Mouse (Mus musculus) hindbrain, embryonic 12.5 days (tissue): ENCODE measurements around the gene Tspyl3. TPM values are rescaled to one million over a fixed set of nuclear protein-coding genes. Genes with fewer than 3 reads are reported as not detected.

Experiments used
- ATAC-seq: fragments of 200-750 bp; cut with Nextera tagmentation; 2 replicates; pipeline ENCODE4 v1.8.0; 2017; ENCODE audit warnings: moderate TSS enrichment; ENCODE audit not compliant: low FRiP score
- H3K27ac ChIP-seq: fragments of 300-500 bp; sonication (generic); 2 replicates; pipeline ENCODE4 v1.5.1; 2016; ENCODE audit warnings: mild to moderate bottlenecking
- H3K27me3 ChIP-seq: fragments of 300-500 bp; sonication (generic); 2 replicates; pipeline ENCODE4 v1.6.1; 2016; ENCODE audit warnings: mild to moderate bottlenecking
- H3K36me3 ChIP-seq: fragments of 300-500 bp; sonication (generic); 2 replicates; pipeline ENCODE4 v1.6.1; 2016; ENCODE audit warnings: mild to moderate bottlenecking
- H3K4me1 ChIP-seq: fragments of 300-500 bp; sonication (generic); 2 replicates; pipeline ENCODE4 v1.6.1; 2016
- H3K4me2 ChIP-seq: fragments of 300-500 bp; sonication (generic); replicated peaks from 2 replicates; pipeline ENCODE4 v1.6.1; 2016; ENCODE audit warnings: mild to moderate bottlenecking
- H3K4me3 ChIP-seq: fragments of 300-500 bp; sonication (generic); 2 replicates; pipeline ENCODE4 v1.5.1; 2016; ENCODE audit warnings: mild to moderate bottlenecking
- H3K9ac ChIP-seq: fragments of 300-500 bp; sonication (generic); 2 replicates; pipeline ENCODE4 v1.6.1; 2016; ENCODE audit warnings: mild to moderate bottlenecking, moderate library complexity
- H3K9me3 ChIP-seq: fragments of 300-500 bp; sonication (generic); replicated peaks from 2 replicates; pipeline ENCODE4 v1.6.1; 2016; ENCODE audit warnings: mild to moderate bottlenecking
- WGBS: fragments of 180-500 bp; shearing (Covaris S2); methylation state at CpG from one replicate; pipeline ENCODE4 v1.1.7; 2016; 5-methylcytosine and 5-hydroxymethylcytosine counted together
- polyA plus RNA-seq: library from polyadenylated mRNA; unstranded; fragments of >200 nt; fragmentation: Nextera tagmentation; extraction: Ambion mirVana; gene quantifications from 2 replicates; pipeline ENCODE4 v1.2.1, GENCODE M21; 2016

Tspyl3 gene
- polyA plus RNA-seq, 1 experiment from 2014 or later: 14.9 TPM

- Histone ChIP-seq H3K4me1 (peaks cover 7% of the 10 kb centered on the region), H3K9me3 (no peaks in the 10 kb centered on the region), H3K9ac (no peak overlapping the region), H3K4me3 (no peak overlapping the region), H3K27ac (no peak overlapping the region), H3K4me2 (no peak overlapping the region), H3K36me3 (no peaks in the 10 kb centered on the region), H3K27me3 (no peaks in the 10 kb centered on the region)
- WGBS: 87% methylated on average over 4 of the region's 4 CpGs
- ATAC-seq: no peak
These were observed 3.6 kb downstream of the Tspyl3 start for GRCm38 (mm10) chr2:153221620-153222019.

- WGBS: 88% methylated on average over 3 of the region's 3 CpGs
- Histone ChIP-seq H3K27ac (no peak overlapping the region), H3K9me3 (no peaks in the 10 kb centered on the region), H3K4me3 (no peak overlapping the region), H3K4me2 (no peak overlapping the region), H3K36me3 (no peaks in the 10 kb centered on the region), H3K4me1 (no peaks in the 10 kb centered on the region), H3K27me3 (no peaks in the 10 kb centered on the region), H3K9ac (no peak overlapping the region)
- no peak for ATAC-seq
These were observed 6.7 kb downstream of the Tspyl3 start for GRCm38 (mm10) chr2:153218516-153218915.

DNA sequence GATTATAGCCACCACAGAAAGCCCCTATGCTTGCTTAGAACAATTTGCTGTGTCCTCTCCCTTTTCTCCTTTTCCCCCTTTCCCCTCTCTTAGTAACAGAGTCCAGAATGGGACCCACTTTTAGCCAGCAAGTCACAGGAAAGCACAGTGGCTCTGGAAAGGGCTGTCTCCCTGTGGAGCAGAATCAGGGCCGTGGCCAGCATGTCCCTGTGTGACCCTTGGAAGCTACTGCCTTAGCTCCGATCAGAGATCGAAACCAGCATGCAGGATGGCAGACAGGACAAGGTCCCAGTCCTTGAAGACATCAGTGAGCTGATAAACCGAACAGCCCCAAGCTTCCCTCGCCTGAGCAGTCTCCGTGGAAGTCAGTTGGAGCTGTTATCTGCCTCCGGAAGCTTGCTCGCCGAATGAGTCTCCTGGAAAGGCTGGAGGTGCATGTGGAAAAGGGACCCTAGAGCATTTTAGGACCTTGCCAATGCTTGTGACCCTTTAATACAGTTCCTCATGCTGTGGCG, 7.4 kb downstream of the Tspyl3 start:
- Histone ChIP-seq H3K9ac (no peak overlapping the region), H3K9me3 (no peaks in the 10 kb centered on the region), H3K27me3 (no peaks in the 10 kb centered on the region), H3K4me2 (no peak overlapping the region), H3K4me3 (no peak overlapping the region), H3K4me1 (no peaks in the 10 kb centered on the region), H3K36me3 (no peaks in the 10 kb centered on the region), H3K27ac (no peak overlapping the region)
- 90% methylated on average over 10 of the region's 10 CpGs for WGBS
- no peak for ATAC-seq

DNA sequence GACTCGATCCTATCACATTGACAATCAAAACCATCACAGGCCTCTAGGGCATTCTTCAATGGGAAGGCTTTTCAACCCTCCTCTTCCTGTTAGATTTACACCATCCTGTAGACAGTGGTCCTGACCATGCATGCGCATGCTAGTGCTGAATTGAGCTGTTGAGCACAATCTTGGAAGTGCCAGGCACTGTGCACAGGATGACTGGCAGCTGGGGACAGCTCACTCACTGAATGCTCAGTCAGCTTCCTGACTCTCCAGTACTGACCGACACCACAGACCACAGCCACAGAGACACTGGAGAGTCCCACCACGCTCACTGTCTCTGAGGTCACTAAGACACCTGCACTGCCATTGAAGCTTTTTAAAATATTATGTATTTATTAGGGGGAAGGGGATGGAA, 9.8 kb downstream of the Tspyl3 start:
- Histone ChIP-seq H3K27ac (no peak overlapping the region), H3K36me3 (peaks cover 1% of the 10 kb centered on the region), H3K4me1 (no peaks in the 10 kb centered on the region), H3K9ac (no peak overlapping the region), H3K27me3 (no peaks in the 10 kb centered on the region), H3K9me3 (no peaks in the 10 kb centered on the region), H3K4me2 (no peak overlapping the region), H3K4me3 (no peak overlapping the region)
- 90% methylated on average over 4 of the region's 4 CpGs for WGBS
- ATAC-seq: no peak

GRCm38 (mm10) chr2:153214771-153215259, 10.4 kb downstream of the Tspyl3 start:
- ATAC-seq: no peak
- H3K9me3 ChIP-seq: no peaks in the 10 kb centered on the region
- H3K4me2 ChIP-seq: no peak overlapping the region
- 83% methylated on average over 6 of the region's 6 CpGs for WGBS
- no peak overlapping the region for H3K27ac ChIP-seq
- no peak overlapping the region for H3K9ac ChIP-seq
- H3K36me3 ChIP-seq: peaks cover 7% of the 10 kb centered on the region
- H3K4me3 ChIP-seq: no peak overlapping the region
- no peaks in the 10 kb centered on the region for H3K27me3 ChIP-seq
- no peaks in the 10 kb centered on the region for H3K4me1 ChIP-seq

- WGBS: 88% methylated on average over 4 of the region's 4 CpGs
- H3K27ac ChIP-seq: no peak overlapping the region
- H3K27me3 ChIP-seq: no peaks in the 10 kb centered on the region
- H3K4me1 ChIP-seq: no peaks in the 10 kb centered on the region
- no peak overlapping the region for H3K4me2 ChIP-seq
- H3K36me3 ChIP-seq: peaks cover 21% of the 10 kb centered on the region
- no peak overlapping the region for H3K4me3 ChIP-seq
- ATAC-seq: no peak
- no peak overlapping the region for H3K9ac ChIP-seq
- no peaks in the 10 kb centered on the region for H3K9me3 ChIP-seq
These were observed 11.9 kb downstream of the Tspyl3 start for GRCm38 (mm10) chr2:153213351-153213750.

GRCm38 (mm10) chr2:153211451-153211850, 13.8 kb downstream of the Tspyl3 start:
- no peaks in the 10 kb centered on the region for H3K27me3 ChIP-seq
- H3K9me3 ChIP-seq: no peaks in the 10 kb centered on the region
- H3K27ac ChIP-seq: no peak overlapping the region
- H3K4me3 ChIP-seq: no peak overlapping the region
- no peak overlapping the region for H3K9ac ChIP-seq
- no peak for ATAC-seq
- peaks cover 39% of the 10 kb centered on the region for H3K36me3 ChIP-seq
- no peaks in the 10 kb centered on the region for H3K4me1 ChIP-seq
- WGBS: 92% methylated on average over 5 of the region's 5 CpGs
- H3K4me2 ChIP-seq: no peak overlapping the region

DNA sequence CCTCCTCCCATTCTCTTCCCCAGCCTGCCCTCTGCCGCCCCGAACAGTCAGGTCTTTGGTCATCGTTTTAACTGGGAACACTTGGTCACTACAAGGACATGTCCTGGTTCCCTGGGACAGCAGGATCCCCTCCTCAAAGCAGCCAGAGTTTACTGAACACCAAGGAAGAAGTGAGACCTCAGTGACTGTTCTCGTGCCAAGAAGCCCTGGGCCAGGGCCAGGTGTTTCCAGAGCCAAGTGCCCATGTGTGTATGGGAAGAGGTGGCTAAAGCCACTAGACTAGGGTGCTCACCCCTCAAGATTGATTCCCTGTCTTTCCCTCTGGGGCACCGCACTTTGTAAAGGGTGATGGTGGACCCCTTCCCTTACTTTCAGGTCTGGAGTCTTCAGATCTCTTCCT, 16.0 kb downstream of the Tspyl3 start:
- Histone ChIP-seq H3K9me3 (no peaks in the 10 kb centered on the region), H3K36me3 (peaks cover 61% of the 10 kb centered on the region), H3K9ac (no peak overlapping the region), H3K27me3 (no peaks in the 10 kb centered on the region), H3K4me1 (no peaks in the 10 kb centered on the region), H3K27ac (no peak overlapping the region), H3K4me3 (no peak overlapping the region), H3K4me2 (no peak overlapping the region)
- no peak for ATAC-seq
- 94% methylated on average over 5 of the region's 5 CpGs for WGBS

DNA sequence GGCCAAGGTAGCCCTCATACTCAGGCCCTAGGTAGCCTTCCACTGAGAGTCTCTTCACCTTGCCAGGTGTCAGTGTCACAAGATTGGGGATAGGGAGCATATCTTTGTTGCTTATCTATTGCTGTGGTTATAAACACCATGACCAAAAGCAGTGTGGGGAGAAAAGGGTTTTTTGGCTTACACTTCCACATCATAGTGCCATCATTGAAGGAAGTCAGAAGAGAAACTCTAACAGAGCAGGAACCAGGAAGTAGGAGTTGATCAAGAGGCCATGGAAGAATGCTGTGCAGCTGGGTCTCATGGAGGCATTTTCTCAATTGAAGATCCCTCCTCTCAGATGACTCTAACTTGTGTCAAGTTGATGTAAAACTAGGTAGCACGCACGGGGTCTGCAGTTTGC, 17.1 kb downstream of the Tspyl3 start:
- no peak overlapping the region for H3K4me2 ChIP-seq
- peaks cover 70% of the 10 kb centered on the region for H3K36me3 ChIP-seq
- WGBS: 93% methylated on average over 2 of the region's 2 CpGs
- H3K27ac ChIP-seq: no peak overlapping the region
- H3K4me1 ChIP-seq: no peaks in the 10 kb centered on the region
- H3K27me3 ChIP-seq: no peaks in the 10 kb centered on the region
- no peak overlapping the region for H3K9ac ChIP-seq
- no peak overlapping the region for H3K4me3 ChIP-seq
- no peak for ATAC-seq
- H3K9me3 ChIP-seq: no peaks in the 10 kb centered on the region

GRCm38 (mm10) chr2:153202766-153203165, 22.5 kb downstream of the Tspyl3 start:
- no peak overlapping the region for H3K9ac ChIP-seq
- H3K9me3 ChIP-seq: no peaks in the 10 kb centered on the region
- 78% methylated on average over 1 of the region's 1 CpGs for WGBS
- no peak overlapping the region for H3K27ac ChIP-seq
- no peak for ATAC-seq
- H3K36me3 ChIP-seq: peaks cover 82% of the 10 kb centered on the region
- no peak overlapping the region for H3K4me2 ChIP-seq
- no peaks in the 10 kb centered on the region for H3K27me3 ChIP-seq
- no peak overlapping the region for H3K4me3 ChIP-seq
- H3K4me1 ChIP-seq: no peaks in the 10 kb centered on the region

- Histone ChIP-seq H3K27me3 (no peaks in the 10 kb centered on the region), H3K4me3 (no peak overlapping the region), H3K9ac (no peak overlapping the region), H3K4me1 (no peaks in the 10 kb centered on the region), H3K9me3 (no peaks in the 10 kb centered on the region), H3K36me3 (peaks cover 77% of the 10 kb centered on the region), H3K27ac (no peak overlapping the region), H3K4me2 (no peak overlapping the region)
- no peak for ATAC-seq
- 96% methylated on average over 2 of the region's 2 CpGs for WGBS
These were observed 26.1 kb downstream of the Tspyl3 start for GRCm38 (mm10) chr2:153199114-153199513.

GRCm38 (mm10) chr2:153198485-153198884, 26.8 kb downstream of the Tspyl3 start:
- Histone ChIP-seq H3K27me3 (no peaks in the 10 kb centered on the region), H3K9ac (no peak overlapping the region), H3K9me3 (no peaks in the 10 kb centered on the region), H3K4me1 (no peaks in the 10 kb centered on the region), H3K4me2 (no peak overlapping the region), H3K4me3 (no peak overlapping the region), H3K36me3 (peaks cover 75% of the 10 kb centered on the region), H3K27ac (no peak overlapping the region)
- ATAC-seq: no peak
- 82% methylated on average over 5 of the region's 5 CpGs for WGBS

GRCm38 (mm10) chr2:153194255-153194654, 31.0 kb downstream of the Tspyl3 start:
- ATAC-seq: no peak
- peaks cover 87% of the 10 kb centered on the region for H3K36me3 ChIP-seq
- no peak overlapping the region for H3K4me2 ChIP-seq
- no peaks in the 10 kb centered on the region for H3K9me3 ChIP-seq
- no peaks in the 10 kb centered on the region for H3K27me3 ChIP-seq
- H3K9ac ChIP-seq: no peak overlapping the region
- no peaks in the 10 kb centered on the region for H3K4me1 ChIP-seq
- H3K4me3 ChIP-seq: no peak overlapping the region
- H3K27ac ChIP-seq: no peak overlapping the region
- 98% methylated on average over 3 of the region's 3 CpGs for WGBS
